ENCODE assay signal across 8 mouse cellular contexts in genomic region chr15:84466458-84467267, GRCm38 (mm10). TPM values are rescaled to one million over a fixed set of nuclear protein-coding genes. Genes with fewer than 3 reads are reported as not detected.
A peak's percentile ranks its signal among the peaks of the same experiment; 100 is the strongest.
DNase-seq lines count a peak whose midpoint lies in the region; TF ChIP-seq lines count a peak whose summit lies in the region.

No protein-coding gene starts in this region.

- no peak for TF ChIP-seq CTCF in cerebellum, adult 2 months (IDR thresholded peaks at IDR 0.05; ENCODE audit: borderline replicate concordance, insufficient read depth, low read depth, low read length)

- H3K27ac ChIP-seq in cerebellum, adult 2 months (ENCODE audit: insufficient read depth, low read length): no peak overlapping the region

- H3K27me3 ChIP-seq in cerebellum, adult 2 months (ENCODE audit: control insufficient read depth, insufficient read depth, low read length): no peaks in the 10 kb centered on the region; the same call in 1 of the 2 replicates

- no peak overlapping the region for H3K4me3 ChIP-seq in cerebellum, adult 2 months (replicated peaks; ENCODE audit: insufficient read depth, low read depth, low read length)

- no peaks in the 10 kb centered on the region for H3K4me1 ChIP-seq in cerebellum, adult 2 months (ENCODE audit: control insufficient read depth, insufficient read depth, low read length)

- intact Hi-C loops in heart, postnatal 36 days (cut with DNase I): no loop called here

- no peak for TF ChIP-seq POLR2A in cerebellum, adult 2 months (IDR thresholded peaks at IDR 0.05; ENCODE audit: borderline replicate concordance, insufficient read depth, low read length)

- 49% methylated on average over 13 of the region's 13 CpGs for WGBS in cerebellum, adult 2 months

- DNase-seq in urinary bladder, postnatal 14 days (ENCODE audit: low spot score): peak; percentile 20
- no peak for DNase-seq in urinary bladder, postnatal 10 days (ENCODE audit: low spot score)
- peak; percentile 26 to 42 for DNase-seq in heart, postnatal 36 days
- DNase-seq in lung, postnatal 36 days: peak; percentile 64
- DNase-seq in cerebellum, adult 2 months: no peak
- DNase-seq in layer of hippocampus, postnatal 14 days (ENCODE audit: low spot score in 2 of 2): no peak
- no peak for DNase-seq in urinary bladder, postnatal 4 days (ENCODE audit: low spot score in 2 of 2)
- DNase-seq in gastrocnemius, postnatal 25 days: no peak

RNA-seq across cellular contexts. Expression of gene Shisal1, which starts 19.8 kb away (rescaled TPM):
- total RNA-seq in heart, postnatal 36 days (2021): 1 to 10 TPM; 1.0 to 1.1 TPM
- polyA plus RNA-seq in cerebellum, adult 2 months (2012; rRNA removed): 12.4 and 13.5 TPM in 2 replicates
- total RNA-seq in layer of hippocampus, postnatal 14 days (2021): 10 to 100 TPM; 72.1 to 78.7 TPM
- 1 to 10 TPM in 1 of 2 experiments, under 1 TPM in 1; 0.79 to 1.9 TPM for total RNA-seq in gastrocnemius, postnatal 25 days (2021)

Comparison
In these comparisons a context has a peak if more than half of its experiments do, and no peak if none do; other contexts are left out.
1. DNase-seq: peak in urinary bladder, postnatal 14 days (single experiment), heart, postnatal 36 days (2 of 2) and lung, postnatal 36 days (single experiment); none in urinary bladder, postnatal 10 days (single experiment), cerebellum, adult 2 months (0 of 2), layer of hippocampus, postnatal 14 days (0 of 2), urinary bladder, postnatal 4 days (0 of 2) and gastrocnemius, postnatal 25 days (single experiment).
2. RNA of gene Shisal1, which starts 19.8 kb away (total RNA-seq): 72.1 to 78.7 TPM in layer of hippocampus, postnatal 14 days; 0.79 to 1.9 TPM in gastrocnemius, postnatal 25 days and 1.0 to 1.1 TPM in heart, postnatal 36 days; every median in the first group is over 10 times any median in the second.